Mouse (Mus musculus): Measurements from ENCODE around the gene Cerk.

DNA sequence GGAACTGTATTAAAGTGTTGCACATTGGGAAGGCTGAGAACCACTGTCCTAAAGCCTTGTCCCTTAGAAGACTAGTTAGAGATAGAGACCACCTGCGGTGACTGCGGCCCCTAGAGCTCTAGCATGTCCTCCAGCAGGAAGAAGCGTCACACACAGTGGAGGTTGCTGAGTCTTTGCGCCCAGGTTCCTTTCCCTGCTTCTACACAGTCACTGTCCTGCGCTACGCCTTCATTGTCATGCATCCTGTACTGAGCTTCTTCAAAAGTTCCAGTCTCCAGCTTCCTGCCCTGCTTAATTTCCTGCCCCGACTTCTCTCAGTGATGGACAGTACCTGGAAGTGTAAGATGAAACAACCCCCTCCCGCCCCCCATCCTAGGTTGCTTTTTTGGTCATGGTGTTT lies 43.1 kb upstream of the Cerk start:
- TF ChIP-seq CTCF (IDR thresholded peaks at IDR 0.05; ENCODE audit: low read depth): no peak
- TF ChIP-seq EP300 (IDR thresholded peaks at IDR 0.05; ENCODE audit: low read depth): no peak

Measured in liver, postnatal 0 days (tissue).